Mouse (Mus musculus) cerebellum, postnatal 36 days (tissue): ENCODE data around the gene Olfr603.
"Not testable (repeated sequence)": the region's sequence is repeated elsewhere in the genome, so short reads cannot be mapped to it uniquely, and the experiment has no call there.

Experiments
- DNase-seq, 2 experiments: peaks; one replicate each; pipeline ENCODE4 v3.0.0; 2021 to 2022; ENCODE audit warnings: mixed read lengths in 2 of 2

Olfr603 gene

GRCm38 (mm10) chr7:103386077-103386476, at the start of gene Olfr603:
TSS of gene Olfr603 (minus strand) at chr7:103386177.
- DNase-seq = no peak

GRCm38 (mm10) chr7:103414772-103415171, 28.8 kb upstream of the Olfr603 start, which contains the start of gene Usp17lc:
TSS of gene Usp17lc (plus strand) at chr7:103415072.
- DNase-seq = not testable (repeated sequence)

GRCm38 (mm10) chr7:103406521-103407055, 20.6 kb upstream of the Olfr603 start:
- DNase-seq = not testable (repeated sequence)

GRCm38 (mm10) chr7:103398981-103399380, 13.0 kb upstream of the Olfr603 start:
- no peak for DNase-seq

- no peak for DNase-seq
Observed at GRCm38 (mm10) chr7:103397758-103398157, 11.8 kb upstream of the Olfr603 start.

GRCm38 (mm10) chr7:103362555-103362954, 23.4 kb downstream of the Olfr603 start, which contains the start of gene Olfr601:
TSS of gene Olfr601 (minus strand) at chr7:103362655.
- no peak for DNase-seq

GRCm38 (mm10) chr7:103349569-103349968, 36.4 kb downstream of the Olfr603 start, which contains the start of gene Olfr600:
TSS of gene Olfr600 (minus strand) at chr7:103349669.
- no peak for DNase-seq

GRCm38 (mm10) chr7:103335617-103336016, 50.4 kb downstream of the Olfr603 start, which contains the start of gene Olfr599:
TSS of gene Olfr599 (plus strand) at chr7:103335917.
- DNase-seq = no peak
